Mouse (Mus musculus): ENCODE measurements around the gene Chrna4. TPM values are rescaled to one million over a fixed set of nuclear protein-coding genes. Genes with fewer than 3 reads are reported as not detected.

The Chrna4 gene
- polyA plus RNA-seq (2015; fragmentation: Nextera tagmentation; extraction: Ambion mirVana) = 0.79 and 1.4 TPM in 2 replicates

DNA sequence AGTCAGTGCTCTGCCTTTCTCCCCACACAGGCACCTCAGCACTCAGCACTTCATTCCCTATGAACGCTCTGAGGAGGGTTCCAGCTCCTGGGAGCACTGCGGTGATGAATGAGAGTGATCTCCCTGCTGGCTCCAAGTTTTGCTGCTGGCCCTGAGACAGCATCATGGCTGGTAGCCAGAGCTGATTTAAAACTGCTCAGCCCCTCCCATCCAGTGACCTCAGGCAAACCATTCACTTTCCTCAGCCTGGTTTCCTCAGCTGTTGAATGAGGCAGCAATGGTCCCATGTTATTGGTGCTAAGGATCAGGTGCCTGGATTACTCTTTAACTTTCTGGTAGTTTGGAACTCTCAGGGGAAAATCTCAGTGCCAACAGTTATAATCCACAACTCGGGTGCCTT, at the start of gene Chrna4:
Chrna4 (minus strand) TSS at position 110 of the 400 bp plus-strand sequence.
- Histone ChIP-seq H3K4me2 (ENCODE audit: low read depth, low read length) (no peak within 1 kb of the TSS), H3K4me1 (ENCODE audit: control insufficient read depth, low read depth, low read length) (no peaks in the 10 kb centered on the region), H3K36me3 (ENCODE audit: control insufficient read depth, insufficient read depth) (no peaks in the 10 kb centered on the region), H3K4me3 (ENCODE audit: low read depth, low read length) (no peak within 1 kb of the TSS), H3K27me3 (ENCODE audit: control insufficient read depth, insufficient read depth, low read depth, low read length) (peaks cover 32% of the 10 kb centered on the region), H3K9me3 (replicated peaks; ENCODE audit: control insufficient read depth, low read length) (no peaks in the 10 kb centered on the region), H3K9ac (ENCODE audit: low read depth, low read length) (no peak within 1 kb of the TSS), H3K27ac (ENCODE audit: low read length) (peak within 1 kb of the TSS; percentile 26; the same call in 1 of the 2 replicates)
- 42% methylated on average over 3 of the region's 3 CpGs for WGBS (ENCODE audit: insufficient replicate concordance)
- peak; percentile 53 for ATAC-seq (ENCODE audit: low read depth)

DNA sequence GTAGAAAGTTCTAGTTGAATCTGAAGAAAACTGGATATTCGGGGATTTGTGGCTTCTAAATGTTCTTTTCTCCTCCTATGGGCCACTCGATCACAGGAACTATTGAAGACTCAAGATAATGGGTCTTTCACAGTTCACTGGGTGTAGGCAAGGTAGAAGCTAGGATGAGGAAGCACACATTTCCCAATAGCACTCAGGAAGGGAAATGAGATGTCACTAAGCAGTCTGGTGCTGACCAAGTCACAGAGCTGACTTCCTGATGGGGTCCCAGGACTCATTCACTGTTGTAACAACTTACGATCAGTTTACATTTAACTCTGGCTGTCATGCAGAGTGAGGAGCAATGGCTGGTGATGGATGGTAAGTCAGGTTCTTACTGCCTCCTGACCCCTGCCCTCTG, 46.8 kb upstream of the Chrna4 start:
- WGBS (ENCODE audit: insufficient replicate concordance) = 38% methylated on average over 3 of the region's 3 CpGs
- H3K27ac ChIP-seq (ENCODE audit: low read length) = no peak overlapping the region

DNA sequence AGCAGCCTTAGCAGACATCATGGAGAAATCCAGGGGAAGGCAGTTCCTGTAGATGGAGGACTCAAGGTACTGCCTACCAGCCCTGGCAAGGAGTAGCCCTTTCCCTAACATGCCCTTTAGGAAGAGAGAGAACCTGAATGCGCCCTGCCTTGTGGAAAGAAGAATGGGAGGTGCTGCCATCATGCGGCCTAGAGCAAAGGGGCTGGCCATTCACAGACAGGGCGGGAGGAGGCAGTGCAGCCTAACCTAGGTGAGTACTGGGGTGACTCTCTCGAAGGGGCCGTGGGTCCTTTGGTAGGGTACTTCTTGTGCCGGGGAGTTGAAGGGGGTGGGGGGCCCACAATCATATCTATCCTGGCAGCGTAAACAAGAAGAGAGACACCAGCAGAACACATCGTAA, 41.7 kb upstream of the Chrna4 start:
- Histone ChIP-seq H3K27me3 (ENCODE audit: control insufficient read depth, insufficient read depth, low read depth, low read length) (no peaks in the 10 kb centered on the region), H3K36me3 (ENCODE audit: control insufficient read depth, insufficient read depth) (no peaks in the 10 kb centered on the region), H3K9ac (ENCODE audit: low read depth, low read length) (no peak overlapping the region), H3K4me3 (ENCODE audit: low read depth, low read length) (no peak overlapping the region), H3K4me1 (ENCODE audit: control insufficient read depth, low read depth, low read length) (peaks cover 12% of the 10 kb centered on the region), H3K27ac (ENCODE audit: low read length) (no peak overlapping the region), H3K9me3 (replicated peaks; ENCODE audit: control insufficient read depth, low read length) (no peaks in the 10 kb centered on the region), H3K4me2 (ENCODE audit: low read depth, low read length) (no peak overlapping the region)
- no peak for ATAC-seq (ENCODE audit: low read depth)
- WGBS (ENCODE audit: insufficient replicate concordance) = 54% methylated on average over 8 of the region's 8 CpGs

More for the DNA sequence above, 46.8 kb upstream of the Chrna4 start:
- Histone ChIP-seq H3K27me3 (ENCODE audit: control insufficient read depth, insufficient read depth, low read depth, low read length) (no peaks in the 10 kb centered on the region), H3K4me1 (ENCODE audit: control insufficient read depth, low read depth, low read length) (peaks cover 5% of the 10 kb centered on the region), H3K4me2 (ENCODE audit: low read depth, low read length) (no peak overlapping the region), H3K4me3 (ENCODE audit: low read depth, low read length) (no peak overlapping the region), H3K9me3 (replicated peaks; ENCODE audit: control insufficient read depth, low read length) (no peaks in the 10 kb centered on the region), H3K36me3 (ENCODE audit: control insufficient read depth, insufficient read depth) (no peaks in the 10 kb centered on the region), H3K9ac (ENCODE audit: low read depth, low read length) (no peak overlapping the region)
- ATAC-seq (ENCODE audit: low read depth) = no peak

DNA sequence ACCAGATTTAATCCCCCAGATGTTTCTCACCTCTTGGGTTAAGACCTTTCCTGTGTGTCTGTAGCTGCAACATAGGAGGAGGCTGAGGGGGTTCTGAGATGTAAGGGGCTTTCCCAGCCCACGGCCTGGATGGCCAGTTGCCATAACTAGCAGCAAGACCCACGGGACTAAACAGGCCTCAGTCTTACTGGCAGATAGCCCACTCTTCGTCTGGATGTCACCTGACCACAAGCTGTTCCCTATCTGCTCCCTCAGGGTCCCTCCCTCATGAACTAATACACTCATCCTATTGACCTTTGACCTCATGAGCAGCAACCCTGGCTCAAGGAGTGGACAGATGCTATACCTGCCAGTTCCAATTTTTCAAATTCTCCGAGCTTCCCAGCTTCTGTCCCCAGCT, 40.6 kb upstream of the Chrna4 start:
- no peaks in the 10 kb centered on the region for H3K9me3 ChIP-seq (replicated peaks; ENCODE audit: control insufficient read depth, low read length)
- no peaks in the 10 kb centered on the region for H3K36me3 ChIP-seq (ENCODE audit: control insufficient read depth, insufficient read depth)
- no peak overlapping the region for H3K9ac ChIP-seq (ENCODE audit: low read depth, low read length)
- WGBS (ENCODE audit: insufficient replicate concordance) = 37% methylated on average over 4 of the region's 4 CpGs
- no peak for ATAC-seq (ENCODE audit: low read depth)
- H3K27ac ChIP-seq (ENCODE audit: low read length) = no peak overlapping the region
- H3K27me3 ChIP-seq (ENCODE audit: control insufficient read depth, insufficient read depth, low read depth, low read length) = no peaks in the 10 kb centered on the region
- H3K4me2 ChIP-seq (ENCODE audit: low read depth, low read length) = no peak overlapping the region
- H3K4me1 ChIP-seq (ENCODE audit: control insufficient read depth, low read depth, low read length) = peaks cover 21% of the 10 kb centered on the region
- no peak overlapping the region for H3K4me3 ChIP-seq (ENCODE audit: low read depth, low read length)

DNA sequence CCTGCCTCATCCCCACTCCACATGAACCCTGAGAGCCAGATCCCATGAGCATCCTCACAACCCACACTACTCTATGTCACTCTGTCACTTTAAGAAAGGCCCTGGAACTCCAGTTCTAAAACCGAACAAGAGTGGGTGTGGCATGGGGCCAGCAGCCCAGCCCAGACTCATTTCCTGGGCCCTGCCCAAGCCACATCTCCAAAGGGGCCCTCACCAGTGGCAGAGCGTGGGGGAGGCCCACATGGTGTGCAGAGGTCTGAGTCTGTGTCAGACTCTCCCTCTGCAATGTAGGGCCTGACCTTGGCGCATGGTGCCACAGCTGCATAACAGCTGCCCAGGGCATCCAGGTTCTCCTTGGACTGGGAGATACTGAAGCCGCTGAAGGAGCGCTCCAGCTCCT, 37.5 kb upstream of the Chrna4 start:
- H3K4me1 ChIP-seq (ENCODE audit: control insufficient read depth, low read depth, low read length) = peaks cover 27% of the 10 kb centered on the region
- no peaks in the 10 kb centered on the region for H3K27me3 ChIP-seq (ENCODE audit: control insufficient read depth, insufficient read depth, low read depth, low read length)
- H3K36me3 ChIP-seq (ENCODE audit: control insufficient read depth, insufficient read depth) = no peaks in the 10 kb centered on the region
- H3K4me3 ChIP-seq (ENCODE audit: low read depth, low read length) = peak overlapping the region; percentile 45
- H3K9ac ChIP-seq (ENCODE audit: low read depth, low read length) = peak overlapping the region; percentile 47
- peak overlapping the region; percentile 72 for H3K27ac ChIP-seq (ENCODE audit: low read length)
- ATAC-seq (ENCODE audit: low read depth) = peak; percentile 72
- WGBS (ENCODE audit: insufficient replicate concordance) = 47% methylated on average over 5 of the region's 5 CpGs
- H3K9me3 ChIP-seq (replicated peaks; ENCODE audit: control insufficient read depth, low read length) = no peaks in the 10 kb centered on the region
- peak overlapping the region; percentile 46 for H3K4me2 ChIP-seq (ENCODE audit: low read depth, low read length)

DNA sequence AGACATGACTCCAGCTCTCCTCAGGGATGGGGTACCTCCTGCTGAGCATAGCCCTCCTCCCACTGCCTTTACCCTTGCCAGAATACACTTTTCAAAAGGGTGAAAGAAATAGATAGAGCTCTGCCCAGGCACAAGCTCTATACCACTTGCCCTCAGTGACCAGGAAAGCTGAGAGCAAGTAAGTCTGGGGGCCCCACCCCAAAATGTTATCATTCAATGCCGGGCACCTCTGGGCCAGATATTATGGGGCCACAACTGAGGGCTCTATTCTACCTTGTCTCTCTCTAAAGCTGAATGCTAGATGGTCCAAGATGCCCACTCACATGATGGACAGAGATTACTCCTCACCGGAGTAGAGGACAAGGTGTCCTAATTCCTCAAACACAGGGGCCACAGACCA, 36.2 kb upstream of the Chrna4 start:
- Histone ChIP-seq H3K27ac (ENCODE audit: low read length) (peak overlapping the region; percentile 73), H3K4me1 (ENCODE audit: control insufficient read depth, low read depth, low read length) (peaks cover 27% of the 10 kb centered on the region), H3K27me3 (ENCODE audit: control insufficient read depth, insufficient read depth, low read depth, low read length) (no peaks in the 10 kb centered on the region), H3K9me3 (replicated peaks; ENCODE audit: control insufficient read depth, low read length) (no peaks in the 10 kb centered on the region), H3K9ac (ENCODE audit: low read depth, low read length) (peak overlapping the region; percentile 47), H3K4me2 (ENCODE audit: low read depth, low read length) (peak overlapping the region; percentile 46), H3K4me3 (ENCODE audit: low read depth, low read length) (no peak overlapping the region), H3K36me3 (ENCODE audit: control insufficient read depth, insufficient read depth) (no peaks in the 10 kb centered on the region)
- 30% methylated on average over 2 of the region's 2 CpGs for WGBS (ENCODE audit: insufficient replicate concordance)
- peak; percentile 85 for ATAC-seq (ENCODE audit: low read depth)

DNA sequence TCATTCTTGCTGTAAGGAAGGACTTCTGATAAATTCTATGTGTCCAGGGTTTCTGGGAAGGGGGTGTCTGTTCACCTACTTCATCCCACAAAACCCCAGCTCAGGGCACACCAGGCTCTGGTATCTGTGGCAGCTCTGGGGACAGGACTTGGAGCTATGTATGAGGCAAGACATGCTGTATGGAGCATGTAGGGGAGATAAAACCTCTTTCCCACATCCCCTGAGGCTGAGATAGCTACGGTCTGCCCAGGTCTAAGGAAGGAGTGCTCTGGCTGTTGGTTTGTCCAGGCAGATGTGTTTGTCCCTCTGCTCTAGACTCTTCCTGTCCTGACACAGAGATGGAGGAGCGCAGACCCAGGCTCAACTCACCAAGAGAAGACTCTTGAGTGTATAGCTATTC, 35.6 kb upstream of the Chrna4 start:
- peak overlapping the region; percentile 73 for H3K27ac ChIP-seq (ENCODE audit: low read length)
- no peaks in the 10 kb centered on the region; the same call in 1 of the 2 replicates for H3K27me3 ChIP-seq (ENCODE audit: control insufficient read depth, insufficient read depth, low read depth, low read length)
- H3K4me3 ChIP-seq (ENCODE audit: low read depth, low read length) = no peak overlapping the region
- no peak overlapping the region for H3K9ac ChIP-seq (ENCODE audit: low read depth, low read length)
- H3K4me1 ChIP-seq (ENCODE audit: control insufficient read depth, low read depth, low read length) = peaks cover 27% of the 10 kb centered on the region
- no peaks in the 10 kb centered on the region for H3K9me3 ChIP-seq (replicated peaks; ENCODE audit: control insufficient read depth, low read length)
- H3K4me2 ChIP-seq (ENCODE audit: low read depth, low read length) = peak overlapping the region; percentile 46
- peak; percentile 62 for ATAC-seq (ENCODE audit: low read depth)
- H3K36me3 ChIP-seq (ENCODE audit: control insufficient read depth, insufficient read depth) = no peaks in the 10 kb centered on the region
- 52% methylated on average over 2 of the region's 2 CpGs for WGBS (ENCODE audit: insufficient replicate concordance)

DNA sequence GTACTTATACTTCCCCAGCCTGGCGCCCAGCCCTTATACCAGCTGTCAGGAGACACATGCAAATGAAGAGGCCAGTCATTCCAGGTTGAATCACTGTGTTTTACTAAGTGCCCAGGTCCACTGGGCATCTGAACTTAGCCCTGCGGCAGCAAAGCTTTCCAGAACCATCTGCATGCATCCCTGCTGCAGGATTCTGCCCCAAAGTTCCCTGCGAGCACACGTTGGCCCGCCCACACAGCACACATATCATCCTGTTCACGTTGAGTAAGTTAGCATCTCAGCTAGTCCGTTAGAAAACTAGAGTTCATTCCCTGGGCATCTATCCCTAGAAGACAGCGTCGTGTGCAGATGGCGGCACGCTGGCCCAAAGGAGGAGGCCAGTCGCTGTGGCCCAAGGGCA, 32.2 kb upstream of the Chrna4 start:
- WGBS (ENCODE audit: insufficient replicate concordance) = 70% methylated on average over 12 of the region's 12 CpGs
- peaks cover 19% of the 10 kb centered on the region for H3K4me1 ChIP-seq (ENCODE audit: control insufficient read depth, low read depth, low read length)
- ATAC-seq (ENCODE audit: low read depth) = no peak

DNA sequence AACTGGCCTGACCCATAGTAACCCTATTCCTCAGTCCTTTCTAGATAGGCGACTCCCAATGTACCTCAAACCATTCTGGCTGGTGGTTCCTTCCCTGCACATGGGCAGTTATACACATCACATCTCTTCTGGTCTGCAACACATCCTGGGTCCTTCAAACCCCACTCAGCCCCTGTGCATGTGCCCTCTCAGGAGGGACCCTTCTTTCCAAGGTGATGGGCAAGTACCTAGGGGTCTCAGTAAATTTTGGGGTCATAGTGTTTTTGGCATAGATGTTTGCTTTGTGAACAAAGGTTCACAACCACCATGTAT, 29.0 kb upstream of the Chrna4 start:
- Histone ChIP-seq H3K4me3 (ENCODE audit: low read depth, low read length) (no peak overlapping the region), H3K4me2 (ENCODE audit: low read depth, low read length) (no peak overlapping the region), H3K36me3 (ENCODE audit: control insufficient read depth, insufficient read depth) (no peaks in the 10 kb centered on the region), H3K27me3 (ENCODE audit: control insufficient read depth, insufficient read depth, low read depth, low read length) (no peaks in the 10 kb centered on the region; the same call in 1 of the 2 replicates), H3K27ac (ENCODE audit: low read length) (no peak overlapping the region), H3K9me3 (replicated peaks; ENCODE audit: control insufficient read depth, low read length) (no peaks in the 10 kb centered on the region), H3K9ac (ENCODE audit: low read depth, low read length) (no peak overlapping the region), H3K4me1 (ENCODE audit: control insufficient read depth, low read depth, low read length) (no peaks in the 10 kb centered on the region)
- WGBS (ENCODE audit: insufficient replicate concordance) = 0% methylated on average over 1 of the region's 1 CpGs
- no peak for ATAC-seq (ENCODE audit: low read depth)

More for the DNA sequence above, 32.2 kb upstream of the Chrna4 start:
- Histone ChIP-seq H3K9me3 (replicated peaks; ENCODE audit: control insufficient read depth, low read length) (no peaks in the 10 kb centered on the region), H3K9ac (ENCODE audit: low read depth, low read length) (no peak overlapping the region), H3K4me2 (ENCODE audit: low read depth, low read length) (no peak overlapping the region), H3K4me3 (ENCODE audit: low read depth, low read length) (no peak overlapping the region), H3K27me3 (ENCODE audit: control insufficient read depth, insufficient read depth, low read depth, low read length) (no peaks in the 10 kb centered on the region; the same call in 1 of the 2 replicates), H3K36me3 (ENCODE audit: control insufficient read depth, insufficient read depth) (no peaks in the 10 kb centered on the region), H3K27ac (ENCODE audit: low read length) (no peak overlapping the region)

Measured in liver, embryonic 16.5 days (tissue).